Mouse (Mus musculus): ENCODE results near the gene Klhl26.

Gene Klhl26

GRCm38 (mm10) chr8:70500386-70501301 lies 23.9 kb upstream of the Klhl26 start:
- DNase-seq: no peak

GRCm38 (mm10) chr8:70495771-70496062 lies 18.9 kb upstream of the Klhl26 start:
- DNase-seq: no peak

DNA sequence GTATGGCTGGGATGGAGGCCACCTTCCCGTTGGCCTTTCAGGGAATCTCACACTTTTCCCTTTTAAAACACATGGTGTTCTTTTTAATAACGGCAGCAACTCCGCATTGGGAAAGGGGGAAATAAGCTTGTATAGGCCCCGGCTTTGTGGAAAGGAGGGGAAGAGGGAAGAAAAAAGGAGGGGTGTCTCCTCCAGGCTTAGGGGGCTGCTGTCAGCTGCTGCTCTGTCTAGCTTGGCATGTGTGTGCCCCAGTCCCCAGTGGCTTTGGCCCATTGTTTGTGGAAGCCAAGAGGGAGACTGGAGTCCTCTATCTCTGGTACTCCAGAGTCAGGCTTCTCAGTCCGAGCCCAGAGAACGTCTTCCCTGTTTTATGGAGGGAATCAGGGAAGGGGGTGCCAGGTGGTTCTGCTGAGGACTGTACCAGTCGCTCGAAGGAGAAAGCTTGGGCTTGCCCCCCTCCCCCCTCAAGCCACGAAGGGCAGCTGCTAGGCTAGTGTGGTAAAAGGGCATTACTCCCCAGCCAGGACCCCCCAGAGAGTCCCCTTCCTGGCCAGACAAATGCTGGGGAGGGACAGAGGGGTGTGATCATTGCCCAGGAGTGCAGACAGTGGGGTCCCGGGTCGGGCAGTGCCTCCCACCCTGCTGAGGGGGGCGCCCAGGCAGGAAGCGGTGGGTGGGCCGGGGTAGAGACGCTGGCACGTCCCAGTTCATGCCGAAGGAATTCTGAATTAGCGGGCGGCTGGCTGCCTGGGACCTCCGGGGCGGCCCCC lies 18.4 kb upstream of the Klhl26 start:
- no peak for DNase-seq

DNA sequence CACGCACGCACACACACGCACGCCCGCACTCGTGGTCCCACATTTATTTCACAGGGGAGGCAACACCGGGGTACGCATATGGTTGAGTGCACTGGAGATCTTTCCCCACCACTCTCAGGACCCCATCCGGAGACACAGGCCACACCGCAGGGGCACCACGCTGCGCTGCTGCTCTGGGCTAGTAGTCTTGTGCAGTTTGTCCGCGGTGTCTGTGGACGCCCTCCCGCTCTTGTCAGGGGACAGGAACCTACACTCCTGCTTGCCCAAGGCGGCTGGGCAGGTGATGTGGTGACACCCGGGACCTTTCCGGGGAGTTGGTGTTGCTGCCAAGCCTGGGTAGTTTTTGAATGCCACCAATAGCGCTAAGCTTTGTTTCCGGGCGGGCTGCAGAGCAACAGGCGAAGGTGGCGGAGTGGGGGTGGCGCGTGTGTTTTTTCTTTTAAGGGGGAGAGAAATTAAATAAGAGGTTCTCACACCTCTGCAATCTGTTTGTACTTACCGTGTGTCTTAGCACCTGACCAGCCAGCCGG lies 17.7 kb upstream of the Klhl26 start:
- no peak for DNase-seq

GRCm38 (mm10) chr8:70493692-70494415 lies 17.1 kb upstream of the Klhl26 start:
- DNase-seq: no peak

- no peak for DNase-seq
Observed at GRCm38 (mm10) chr8:70492664-70493640, 16.2 kb upstream of the Klhl26 start, which contains the start of gene Crlf1. TSS of gene Crlf1 (plus strand) at chr8:70493158.

DNA sequence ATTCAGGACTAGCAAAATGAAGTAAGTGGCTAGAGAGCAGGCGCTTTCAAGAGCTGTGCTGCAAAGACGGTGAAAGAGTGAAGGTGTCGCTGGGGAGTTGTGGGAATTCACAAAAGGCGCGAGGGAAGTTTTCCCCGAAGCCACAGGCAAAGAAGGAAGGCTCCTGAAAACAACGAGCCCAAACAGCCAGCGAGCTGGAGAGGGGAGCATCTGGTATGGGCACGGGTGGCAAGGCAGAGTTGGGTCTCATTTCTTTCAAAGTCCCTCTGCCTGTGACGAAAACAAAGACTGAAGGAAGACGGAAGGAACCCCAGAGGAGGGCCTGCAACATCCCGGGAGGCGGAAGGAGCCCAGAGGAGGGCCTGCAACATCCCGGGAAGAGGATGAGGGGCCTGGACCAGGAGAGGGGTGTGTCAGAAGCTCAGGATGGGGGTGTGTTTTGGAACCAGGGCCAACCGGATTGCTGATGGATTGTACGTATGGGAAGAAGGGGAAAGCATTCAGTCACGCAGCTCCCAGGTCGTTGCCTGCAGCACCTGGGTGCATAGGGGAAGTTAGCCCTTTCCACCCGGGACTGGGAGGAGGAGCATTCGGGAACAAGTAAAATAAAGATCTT lies 14.2 kb upstream of the Klhl26 start:
- no peak for DNase-seq

GRCm38 (mm10) chr8:70490061-70490879 lies 13.5 kb upstream of the Klhl26 start:
- DNase-seq: no peak

DNA sequence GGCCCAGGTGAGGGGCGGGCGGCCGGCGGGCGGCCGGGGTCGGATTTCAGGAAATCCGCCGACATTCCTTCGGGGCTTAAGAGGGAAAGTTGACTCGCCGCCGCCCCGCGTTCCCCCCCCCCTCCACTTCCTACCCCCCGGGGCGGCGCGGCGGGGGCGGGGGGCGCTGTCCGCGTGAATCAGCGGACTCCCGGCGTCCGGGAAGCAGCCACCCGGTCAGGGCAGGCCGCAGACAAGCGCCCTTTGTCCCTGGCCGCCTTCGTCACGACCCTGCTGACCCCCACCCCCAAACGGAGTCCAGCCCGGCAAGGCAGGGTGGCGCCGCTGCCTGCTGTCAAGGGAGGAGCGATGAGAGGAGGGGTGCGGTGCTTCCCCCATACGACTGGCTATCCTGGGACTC lies 12.8 kb upstream of the Klhl26 start:
- no peak for DNase-seq

DNA sequence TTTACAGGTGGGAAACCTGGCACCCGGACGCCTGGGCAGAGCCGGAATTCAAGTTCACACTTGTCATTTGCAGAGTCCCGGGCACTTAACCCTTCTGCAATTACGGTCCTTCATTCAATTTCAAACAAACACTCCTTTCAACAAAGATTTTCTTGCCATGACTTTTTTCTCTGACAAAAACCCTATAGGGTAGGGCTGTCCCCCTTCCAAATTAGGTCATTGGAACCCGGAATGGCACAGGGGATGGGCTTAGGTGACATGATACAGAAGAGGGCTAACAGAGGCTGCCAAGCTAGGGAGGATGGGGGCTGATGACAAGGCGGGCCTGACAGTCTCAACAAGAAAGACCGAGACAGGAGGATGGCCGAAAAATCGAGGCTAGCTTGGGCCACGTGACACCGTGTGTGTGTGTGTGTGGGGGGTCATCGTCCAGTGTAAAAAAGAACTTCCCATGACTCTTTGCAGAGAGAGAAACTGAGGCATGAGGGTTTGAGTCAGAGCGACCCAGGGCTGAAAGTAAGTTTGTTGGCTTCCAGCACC lies 12.2 kb upstream of the Klhl26 start:
- DNase-seq: no peak

- no peak for DNase-seq
Observed at GRCm38 (mm10) chr8:70487993-70488796, 11.4 kb upstream of the Klhl26 start.

GRCm38 (mm10) chr8:70486941-70487520 lies 10.3 kb upstream of the Klhl26 start, which contains the start of gene Tmem59l:
TSS of gene Tmem59l (minus strand) at chr8:70487358.
- DNase-seq: peak; percentile 79

DNA sequence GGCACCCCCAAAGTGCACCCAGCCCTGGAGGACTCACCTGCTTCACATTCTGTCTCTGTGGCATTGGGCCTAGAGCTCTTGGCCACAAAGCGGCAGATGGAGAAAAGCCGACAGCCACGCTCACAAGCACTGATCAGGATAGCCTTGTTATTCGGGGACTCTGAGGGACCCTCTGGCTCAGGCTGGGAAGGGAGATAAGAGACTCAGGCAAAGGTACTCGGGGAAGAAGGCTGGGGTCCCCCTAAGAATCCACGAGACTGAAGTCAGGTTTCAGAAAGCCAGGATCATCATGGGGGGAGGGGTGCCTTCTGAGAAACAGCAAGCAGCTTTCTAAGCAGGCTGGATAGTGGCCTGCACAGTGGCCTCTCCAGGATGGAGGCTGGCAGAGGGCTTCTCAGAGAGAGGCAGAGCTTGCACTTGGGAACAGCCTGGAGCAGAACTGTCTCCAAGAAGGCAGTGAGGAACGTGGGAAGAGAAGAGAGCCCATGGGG lies 9.5 kb upstream of the Klhl26 start:
- peak; percentile 78 for DNase-seq

DNA sequence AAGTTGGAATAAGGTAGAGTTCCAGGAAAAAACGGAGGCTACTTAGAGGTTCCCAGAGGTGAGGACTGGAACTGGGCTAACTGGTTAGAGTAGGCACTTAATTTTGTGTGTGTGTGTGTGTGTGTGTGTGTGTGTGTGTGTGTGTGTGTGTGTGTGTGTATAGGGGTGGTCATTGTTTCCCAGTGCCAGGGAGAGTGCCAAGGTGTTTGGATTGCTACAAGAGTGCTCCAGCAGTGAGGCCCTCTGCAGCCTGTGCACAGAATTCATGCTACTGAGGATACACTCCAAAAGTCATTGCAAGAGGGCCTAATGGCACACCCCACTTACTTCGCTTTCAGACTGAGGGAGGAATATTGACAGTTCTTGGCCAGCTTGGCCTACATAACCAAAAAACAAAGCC lies 6.2 kb upstream of the Klhl26 start:
- no peak for DNase-seq

- no peak for DNase-seq
Observed at GRCm38 (mm10) chr8:70481908-70482307, 5.1 kb upstream of the Klhl26 start.

- peak; percentile 76 for DNase-seq
Observed at GRCm38 (mm10) chr8:70477269-70477982, 658 bp upstream of the Klhl26 start.

GRCm38 (mm10) chr8:70471856-70472255 lies 4.9 kb downstream of the Klhl26 start:
- peak; percentile 77 for DNase-seq

GRCm38 (mm10) chr8:70469938-70470337 lies 6.8 kb downstream of the Klhl26 start:
- DNase-seq: no peak

All from cerebellum, adult 11-12 months (tissue).